Mouse (Mus musculus): ENCODE measurements around the gene Dhx35. TPM values are rescaled to one million over a fixed set of nuclear protein-coding genes. Genes with fewer than 3 reads are reported as not detected.
A peak's percentile ranks its signal among the peaks of the same experiment; 100 is the strongest.

The Dhx35 gene
- polyA plus RNA-seq (2012; ENCODE audit: insufficient read depth, insufficient read length, low replicate concordance, missing spikeins), result not detected in 2 replicates

DNA sequence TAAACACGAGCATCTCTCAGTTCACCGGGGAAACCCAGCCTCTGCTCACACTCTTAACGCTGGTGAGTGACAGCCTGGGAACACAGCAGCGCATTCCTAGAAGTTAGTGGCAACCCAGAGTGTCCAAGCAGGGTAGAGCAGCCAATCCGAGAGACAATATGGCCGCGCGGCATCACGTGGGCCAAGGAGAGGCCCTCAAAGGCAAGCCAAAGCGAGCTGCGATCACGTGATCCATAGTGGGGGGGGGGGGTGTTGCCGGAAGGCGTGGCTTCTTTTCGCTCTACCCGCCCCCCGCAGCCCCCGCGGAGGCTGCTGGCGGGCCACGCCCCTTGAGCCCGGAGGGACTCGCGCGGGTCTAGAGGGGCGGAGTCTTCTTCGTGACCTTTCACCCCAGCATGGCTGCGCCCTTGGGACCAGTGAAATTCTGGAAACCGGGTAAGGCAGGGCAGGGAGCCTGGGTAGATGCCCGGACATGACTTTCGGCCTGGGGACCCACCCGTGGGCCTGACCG is at the start of gene Dhx35:
Dhx35 (plus strand) TSS at position 314 of the 511 bp plus-strand sequence.
- Histone ChIP-seq H3K27ac (ENCODE audit: insufficient read depth, low read depth, low read length) (peak within 1 kb of the TSS; percentile 92), H3K4me1 (ENCODE audit: control insufficient read depth, insufficient read depth, low read length) (peaks cover 15% of the 10 kb centered on the region), H3K4me3 (ENCODE audit: insufficient read depth, low read depth, low read length) (peak within 1 kb of the TSS; percentile 71)
- TF ChIP-seq POLR2A (IDR thresholded peaks at IDR 0.05; ENCODE audit: insufficient read depth, low read depth, low read length) (peak; percentile 55), CTCF (IDR thresholded peaks at IDR 0.05; ENCODE audit: insufficient read depth, low read depth, low read length) (no peak)
- under 1% methylated on average over 32 of the region's 33 CpGs for WGBS

DNA sequence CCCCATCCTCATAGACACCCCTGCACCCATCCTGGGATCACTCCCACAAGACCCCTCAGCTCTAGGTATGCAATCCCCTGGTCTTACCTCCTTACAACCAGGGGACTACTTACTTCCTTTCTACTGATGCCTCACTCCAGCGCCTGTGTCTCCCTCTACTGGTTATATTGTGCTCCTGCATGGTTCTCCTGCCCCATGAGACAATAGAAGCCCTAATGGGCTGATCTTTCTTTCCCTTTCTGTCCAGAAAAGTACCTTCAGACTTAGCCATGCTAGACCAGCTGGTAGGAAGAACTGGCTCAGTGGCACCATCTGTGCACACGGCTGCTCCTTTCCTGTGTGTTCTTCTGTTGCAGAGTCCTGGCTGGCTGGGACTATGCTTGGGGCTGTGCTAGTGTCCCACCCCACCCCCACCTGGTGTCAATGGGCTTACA is 49.5 kb upstream of the Dhx35 start:
- Histone ChIP-seq H3K4me3 (ENCODE audit: insufficient read depth, low read depth, low read length) (no peak overlapping the region), H3K4me1 (ENCODE audit: control insufficient read depth, insufficient read depth, low read length) (peaks cover 51% of the 10 kb centered on the region), H3K27ac (ENCODE audit: insufficient read depth, low read depth, low read length) (no peak overlapping the region)
- TF ChIP-seq POLR2A (IDR thresholded peaks at IDR 0.05; ENCODE audit: insufficient read depth, low read depth, low read length) (no peak), CTCF (IDR thresholded peaks at IDR 0.05; ENCODE audit: insufficient read depth, low read depth, low read length) (no peak)
- 11% methylated on average over 2 of the region's 2 CpGs for WGBS

DNA sequence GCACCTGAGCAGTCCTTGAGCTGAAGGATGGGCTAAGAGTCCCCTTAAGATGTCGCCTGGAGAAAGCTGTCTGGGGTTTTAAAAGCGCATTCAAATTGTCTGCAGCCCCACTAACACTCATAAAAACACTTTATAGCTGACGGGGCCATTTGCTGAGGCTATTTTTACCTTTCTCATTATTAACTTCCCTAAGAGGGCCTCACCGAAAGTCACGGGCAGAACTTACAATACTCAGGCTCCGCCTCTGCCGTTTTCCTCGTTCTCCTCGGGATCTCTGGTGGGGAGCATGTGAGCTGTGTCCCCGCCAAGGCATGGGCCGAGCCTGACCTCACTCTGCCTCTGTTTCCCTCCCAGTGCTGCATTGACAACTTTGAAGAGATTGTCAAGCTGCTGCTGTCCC is 48.4 kb upstream of the Dhx35 start:
- 61% methylated on average over 11 of the region's 11 CpGs for WGBS
- Histone ChIP-seq H3K27ac (ENCODE audit: insufficient read depth, low read depth, low read length) (no peak overlapping the region), H3K4me1 (ENCODE audit: control insufficient read depth, insufficient read depth, low read length) (peaks cover 44% of the 10 kb centered on the region), H3K4me3 (ENCODE audit: insufficient read depth, low read depth, low read length) (no peak overlapping the region)
- TF ChIP-seq POLR2A (IDR thresholded peaks at IDR 0.05; ENCODE audit: insufficient read depth, low read depth, low read length) (no peak), CTCF (IDR thresholded peaks at IDR 0.05; ENCODE audit: insufficient read depth, low read depth, low read length) (no peak)

DNA sequence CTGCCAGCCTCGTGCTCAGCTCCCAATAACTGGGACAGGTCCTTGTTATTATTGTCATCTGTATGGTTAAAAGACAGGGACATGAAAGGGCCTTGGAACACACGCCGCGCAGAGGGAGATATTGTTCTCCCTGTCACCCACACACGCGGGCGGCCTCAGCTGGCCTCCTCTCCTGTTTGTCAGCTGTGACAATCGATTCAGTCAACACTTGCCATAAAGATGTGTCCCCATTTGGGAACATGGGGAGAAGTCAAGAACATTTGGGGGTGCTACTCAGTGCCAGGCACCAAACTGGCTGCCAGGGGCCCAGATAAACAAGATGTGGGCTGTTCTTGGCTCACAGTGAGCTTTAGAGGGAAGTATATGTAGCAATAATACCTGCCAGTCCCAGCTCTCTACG is 45.2 kb upstream of the Dhx35 start:
- peaks cover 28% of the 10 kb centered on the region for H3K4me1 ChIP-seq (ENCODE audit: control insufficient read depth, insufficient read depth, low read length)
- TF ChIP-seq POLR2A (IDR thresholded peaks at IDR 0.05; ENCODE audit: insufficient read depth, low read depth, low read length) (no peak), CTCF (IDR thresholded peaks at IDR 0.05; ENCODE audit: insufficient read depth, low read depth, low read length) (no peak)
- WGBS, result 78% methylated on average over 9 of the region's 9 CpGs
- no peak overlapping the region for H3K4me3 ChIP-seq (ENCODE audit: insufficient read depth, low read depth, low read length)
- no peak overlapping the region for H3K27ac ChIP-seq (ENCODE audit: insufficient read depth, low read depth, low read length)

DNA sequence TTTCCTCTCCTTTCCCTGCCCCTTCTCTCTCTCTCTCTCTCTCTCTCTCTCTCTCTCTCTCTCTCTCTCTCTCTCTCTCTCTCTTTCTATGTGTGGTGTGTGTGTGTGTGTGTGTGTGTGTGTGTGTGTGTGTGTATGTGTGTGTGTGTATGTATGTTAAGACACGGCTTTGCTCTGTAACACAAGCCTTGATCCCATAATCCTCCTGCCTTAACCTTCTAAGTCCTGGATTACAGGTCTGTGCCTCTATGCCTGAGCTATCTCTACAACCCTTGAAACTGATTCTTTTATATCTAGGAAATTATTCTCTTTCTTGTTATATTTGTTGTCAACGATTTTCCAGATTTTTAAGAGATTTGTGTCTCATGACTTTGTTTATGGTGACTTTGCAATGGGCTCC is 34.4 kb upstream of the Dhx35 start:
- no peak overlapping the region for H3K27ac ChIP-seq (ENCODE audit: insufficient read depth, low read depth, low read length)
- no peaks in the 10 kb centered on the region for H3K4me1 ChIP-seq (ENCODE audit: control insufficient read depth, insufficient read depth, low read length)
- TF ChIP-seq CTCF (IDR thresholded peaks at IDR 0.05; ENCODE audit: insufficient read depth, low read depth, low read length), result no peak
- TF ChIP-seq POLR2A (IDR thresholded peaks at IDR 0.05; ENCODE audit: insufficient read depth, low read depth, low read length), result no peak
- 78% methylated on average over 2 of the region's 2 CpGs for WGBS
- H3K4me3 ChIP-seq (ENCODE audit: insufficient read depth, low read depth, low read length), result no peak overlapping the region

DNA sequence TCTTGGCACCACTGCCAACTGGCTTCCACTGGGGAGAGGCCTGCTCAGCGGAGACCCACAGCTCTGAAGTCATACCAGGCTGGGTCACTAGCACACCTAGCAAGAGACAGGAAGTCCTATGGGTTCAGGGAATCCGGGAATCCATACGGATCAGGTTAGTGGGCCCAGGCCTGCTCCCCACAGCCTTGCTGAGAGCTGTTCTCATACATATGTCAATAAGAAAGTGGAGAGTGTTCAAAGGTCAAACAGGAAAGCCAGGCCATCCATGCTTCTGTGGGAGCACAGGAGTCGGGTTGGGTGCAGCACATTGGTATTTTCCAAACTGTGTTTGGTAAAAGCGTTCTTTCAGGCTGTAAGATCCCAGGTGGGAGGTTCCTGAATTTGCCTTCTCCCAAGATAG is 32.3 kb upstream of the Dhx35 start:
- no peak for TF ChIP-seq POLR2A (IDR thresholded peaks at IDR 0.05; ENCODE audit: insufficient read depth, low read depth, low read length)
- no peak for TF ChIP-seq CTCF (IDR thresholded peaks at IDR 0.05; ENCODE audit: insufficient read depth, low read depth, low read length)

DNA sequence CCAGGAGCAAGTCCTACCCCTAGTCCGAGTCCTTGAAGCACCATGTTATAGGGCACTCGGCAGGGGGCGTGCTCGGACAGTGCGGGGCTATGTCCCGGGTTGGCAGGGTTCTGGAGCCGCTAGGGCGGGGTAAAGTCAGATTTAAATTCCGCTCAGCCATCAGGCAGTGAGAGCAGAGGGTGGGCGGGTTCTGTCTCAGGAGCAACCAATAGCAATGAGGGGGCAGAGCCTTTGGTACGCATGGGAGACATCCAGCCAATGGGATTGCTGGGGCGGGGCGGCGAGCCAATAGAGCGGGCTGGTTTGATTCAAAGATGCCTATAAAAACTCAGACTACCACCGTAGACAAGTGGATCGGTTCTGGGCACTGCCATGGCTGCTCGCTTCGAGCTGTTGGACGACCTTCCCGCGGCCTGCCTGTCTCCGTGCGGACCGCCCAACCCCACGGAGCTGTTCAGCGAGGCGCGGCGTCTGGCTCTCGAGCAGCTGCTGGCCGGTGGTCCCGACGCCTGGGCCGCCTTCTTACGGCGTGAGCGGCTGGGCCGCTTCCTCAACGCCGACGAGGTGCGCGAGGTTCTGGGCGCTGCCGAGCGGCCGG is 26.8 kb upstream of the Dhx35 start, which contains the start of gene Fam83d:
Fam83d (plus strand) TSS at position 352 of the 598 bp plus-strand sequence.
- WGBS, result under 1% methylated on average over 48 of the region's 48 CpGs
- TF ChIP-seq CTCF (IDR thresholded peaks at IDR 0.05; ENCODE audit: insufficient read depth, low read depth, low read length) (peak; percentile 38), POLR2A (IDR thresholded peaks at IDR 0.05; ENCODE audit: insufficient read depth, low read depth, low read length) (no peak)
- Histone ChIP-seq H3K4me1 (ENCODE audit: control insufficient read depth, insufficient read depth, low read length) (peaks cover 29% of the 10 kb centered on the region), H3K27ac (ENCODE audit: insufficient read depth, low read depth, low read length) (no peak within 1 kb of the TSS), H3K4me3 (ENCODE audit: insufficient read depth, low read depth, low read length) (peak within 1 kb of the TSS; percentile 76)

More for the DNA sequence above, 32.3 kb upstream of the Dhx35 start:
- Histone ChIP-seq H3K4me3 (ENCODE audit: insufficient read depth, low read depth, low read length) (no peak overlapping the region), H3K4me1 (ENCODE audit: control insufficient read depth, insufficient read depth, low read length) (no peaks in the 10 kb centered on the region), H3K27ac (ENCODE audit: insufficient read depth, low read depth, low read length) (no peak overlapping the region)
- 89% methylated on average over 5 of the region's 5 CpGs for WGBS

DNA sequence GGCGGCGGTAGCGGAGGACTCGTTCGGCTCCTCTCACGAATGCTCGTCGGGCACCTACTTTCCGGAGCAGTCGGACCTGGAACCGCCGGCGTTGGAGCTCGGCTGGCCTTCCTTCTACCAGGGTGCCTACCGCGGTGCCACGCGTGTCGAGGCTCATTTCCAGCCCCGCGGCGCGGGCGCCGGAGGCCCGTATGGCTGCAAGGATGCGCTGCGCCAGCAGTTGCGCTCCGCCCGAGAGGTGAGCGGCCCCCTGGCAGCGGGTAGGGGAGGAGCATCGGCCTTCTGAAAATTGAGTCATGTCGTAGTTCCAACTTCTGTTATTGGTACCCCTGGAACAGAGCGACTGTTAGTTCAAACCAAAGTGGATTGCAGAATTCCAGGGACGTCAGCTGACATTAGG is 26.3 kb upstream of the Dhx35 start:
- H3K4me3 ChIP-seq (ENCODE audit: insufficient read depth, low read depth, low read length), result peak overlapping the region; percentile 76
- TF ChIP-seq POLR2A (IDR thresholded peaks at IDR 0.05; ENCODE audit: insufficient read depth, low read depth, low read length) (no peak), CTCF (IDR thresholded peaks at IDR 0.05; ENCODE audit: insufficient read depth, low read depth, low read length) (no peak)
- no peak overlapping the region for H3K27ac ChIP-seq (ENCODE audit: insufficient read depth, low read depth, low read length)
- peaks cover 30% of the 10 kb centered on the region for H3K4me1 ChIP-seq (ENCODE audit: control insufficient read depth, insufficient read depth, low read length)
- WGBS, result under 1% methylated on average over 37 of the region's 37 CpGs

DNA sequence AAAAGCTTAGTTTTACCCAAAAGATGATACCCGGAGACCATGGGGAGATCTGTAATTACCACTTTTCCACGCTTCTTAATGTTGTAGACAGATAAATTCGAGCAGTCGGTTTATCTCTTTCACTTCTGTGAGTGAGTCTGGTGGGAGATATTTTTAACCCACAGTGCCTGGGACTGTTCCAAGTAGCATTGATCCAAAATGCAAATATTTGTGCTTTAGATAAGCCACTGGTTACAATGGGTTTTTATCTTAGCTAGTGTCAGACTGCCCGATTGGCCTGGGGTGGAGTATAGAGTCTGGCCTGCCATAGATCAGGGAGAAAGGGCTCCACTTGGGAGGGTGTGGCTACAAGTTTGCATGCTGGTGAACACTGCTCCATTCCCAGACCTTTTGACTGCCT is 25.8 kb upstream of the Dhx35 start:
- Histone ChIP-seq H3K27ac (ENCODE audit: insufficient read depth, low read depth, low read length) (no peak overlapping the region), H3K4me1 (ENCODE audit: control insufficient read depth, insufficient read depth, low read length) (peaks cover 30% of the 10 kb centered on the region), H3K4me3 (ENCODE audit: insufficient read depth, low read depth, low read length) (no peak overlapping the region)
- TF ChIP-seq CTCF (IDR thresholded peaks at IDR 0.05; ENCODE audit: insufficient read depth, low read depth, low read length) (no peak), POLR2A (IDR thresholded peaks at IDR 0.05; ENCODE audit: insufficient read depth, low read depth, low read length) (no peak)
- 4% methylated on average over 5 of the region's 5 CpGs for WGBS
